Mouse (Mus musculus): ENCODE results near the gene Vrk1. TPM values are rescaled to one million over a fixed set of nuclear protein-coding genes. Genes with fewer than 3 reads are reported as not detected.

The Vrk1 gene
- total and polyA plus RNA-seq, 3 experiments, result 55.2 to 124 (median 69.1) TPM

- H3K27ac ChIP-seq (ENCODE audit: insufficient read depth, low read depth), result no peak overlapping the region
- no peak for DNase-seq (ENCODE audit: extremely low read depth)
- H3K36me3 ChIP-seq (replicated peaks in 1 of 2; ENCODE audit: control insufficient read depth in 1 of 2, insufficient read depth in 1 of 2, low read length in 1 of 2), result no peaks in the 10 kb centered on the region
- H3K79me2 ChIP-seq (replicated peaks; ENCODE audit: control insufficient read depth, extremely low read depth, insufficient read depth, poor library complexity, severe bottlenecking), result no peaks in the 10 kb centered on the region
- peak overlapping the region; percentile 91 for H3K4me2 ChIP-seq (ENCODE audit: insufficient read depth, low read depth, poor library complexity, severe bottlenecking)
- dilution Hi-C loops (cut with MboI; ENCODE audit: extremely low pct_ligation_motif_present, extremely low pct_unique_long_range_greater_than_20kb, low sequenced_read_pairs), result no loop called here
- H3K4me1 ChIP-seq (ENCODE audit: control insufficient read depth in 1 of 2, insufficient read depth in 2 of 2), result peaks cover 0 to 6% of the 10 kb centered on the region in 2 experiments; a peak in 1 of 4 replicates
- in situ Hi-C loops (cut with MboI; ENCODE audit: low pct_ligation_motif_present, low pct_unique_long_range_greater_than_20kb, low sequenced_read_pairs), result no loop called here
- peaks cover 9% of the 10 kb centered on the region for H3K9me3 ChIP-seq (replicated peaks; ENCODE audit: low read length)
- no peak for TF ChIP-seq GABPA (IDR thresholded peaks at IDR 0.05; ENCODE audit: insufficient replicate concordance, low read depth, low read length)
- no peak for TF ChIP-seq ZMIZ1 (IDR thresholded peaks at IDR 0.05; ENCODE audit: low read depth, low read length)
- TF ChIP-seq JUN (IDR thresholded peaks at IDR 0.05; ENCODE audit: insufficient read depth, low read depth, low read length), result no peak
- TF ChIP-seq CHD2 (IDR thresholded peaks at IDR 0.05; ENCODE audit: low read length), result no peak
- no peak for TF ChIP-seq NRF1 (IDR thresholded peaks at IDR 0.05; ENCODE audit: low read depth, low read length)
- no peak for TF ChIP-seq MAFK (IDR thresholded peaks at IDR 0.05; ENCODE audit: insufficient replicate concordance, low read length)
- TF ChIP-seq PAX5 (IDR thresholded peaks at IDR 0.05; ENCODE audit: low read length), result no peak
- no peak for TF ChIP-seq RAD21 (IDR thresholded peaks at IDR 0.05; ENCODE audit: low read depth, low read length)
- no peak for TF ChIP-seq HCFC1 (IDR thresholded peaks at IDR 0.05; ENCODE audit: low read depth, low read length)
- no peak for TF ChIP-seq TCF12 (IDR thresholded peaks at IDR 0.05; ENCODE audit: low read depth, low read length)
- no peak for TF ChIP-seq E2F4 (IDR thresholded peaks at IDR 0.05; ENCODE audit: insufficient replicate concordance, low read depth, low read length)
- TF ChIP-seq BHLHE40 (IDR thresholded peaks at IDR 0.05; ENCODE audit: low read depth, low read length), result no peak
- H3K4me3 ChIP-seq (replicated peaks in 1 of 3; ENCODE audit: low read depth in 2 of 3, low read length in 2 of 3, poor library complexity in 1 of 3), result no peak overlapping the region
- H3K27me3 ChIP-seq (replicated peaks), result no peaks in the 10 kb centered on the region
- peak overlapping the region; percentile 61; the same call in 1 of the 2 replicates for H3K9ac ChIP-seq (ENCODE audit: insufficient read depth, low read depth)
Measured at GRCm38 (mm10) chr12:105981974-105982305, 28.1 kb upstream of the Vrk1 start.

DNA sequence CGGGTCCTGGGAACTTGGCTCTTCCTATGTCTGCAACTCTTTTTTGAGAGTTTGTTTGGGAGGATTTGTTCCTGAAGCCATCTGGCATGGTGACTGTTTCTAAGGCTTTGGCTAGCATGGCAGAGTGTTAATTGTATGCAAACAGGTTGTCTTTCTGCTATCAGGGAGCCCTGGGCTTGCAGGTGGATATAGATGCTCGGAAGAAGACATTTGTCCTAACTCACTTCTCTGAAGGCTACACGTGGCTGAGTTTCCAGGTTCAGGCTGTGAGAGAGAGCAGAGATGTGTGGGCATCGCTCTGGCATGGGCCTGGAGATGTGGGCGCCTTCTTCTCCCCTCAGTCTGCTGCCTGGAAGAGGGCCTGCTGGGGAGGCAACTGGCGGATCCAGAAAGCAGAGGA, 27.4 kb upstream of the Vrk1 start:
- Histone ChIP-seq H3K27ac (ENCODE audit: insufficient read depth, low read depth) (no peak overlapping the region), H3K9ac (ENCODE audit: insufficient read depth, low read depth) (no peak overlapping the region), H3K9me3 (replicated peaks; ENCODE audit: low read length) (peaks cover 9% of the 10 kb centered on the region), H3K79me2 (replicated peaks; ENCODE audit: control insufficient read depth, extremely low read depth, insufficient read depth, poor library complexity, severe bottlenecking) (no peaks in the 10 kb centered on the region), H3K4me1 (ENCODE audit: control insufficient read depth in 1 of 2, insufficient read depth in 2 of 2) (peaks cover 0 to 6% of the 10 kb centered on the region in 2 experiments; a peak in 1 of 4 replicates), H3K4me3 (replicated peaks in 1 of 3; ENCODE audit: low read depth in 2 of 3, low read length in 2 of 3, poor library complexity in 1 of 3) (no peak overlapping the region), H3K27me3 (replicated peaks) (no peaks in the 10 kb centered on the region), H3K36me3 (replicated peaks in 1 of 2; ENCODE audit: control insufficient read depth in 1 of 2, insufficient read depth in 1 of 2, low read length in 1 of 2) (no peaks in the 10 kb centered on the region), H3K4me2 (ENCODE audit: insufficient read depth, low read depth, poor library complexity, severe bottlenecking) (no peak overlapping the region)
- dilution Hi-C loops (cut with MboI; ENCODE audit: extremely low pct_ligation_motif_present, extremely low pct_unique_long_range_greater_than_20kb, low sequenced_read_pairs) (no loop called here), in situ Hi-C loops (cut with MboI; ENCODE audit: low pct_ligation_motif_present, low pct_unique_long_range_greater_than_20kb, low sequenced_read_pairs) (no loop called here)
- no peak for TF ChIP-seq HCFC1 (IDR thresholded peaks at IDR 0.05; ENCODE audit: low read depth, low read length)
- no peak for TF ChIP-seq UBTF (IDR thresholded peaks at IDR 0.05; ENCODE audit: low read depth, low read length)
- TF ChIP-seq ZNF384 (IDR thresholded peaks at IDR 0.05; ENCODE audit: low read depth, low read length), result no peak
- TF ChIP-seq IRF4 (IDR thresholded peaks at IDR 0.05; ENCODE audit: low read depth, low read length), result no peak
- no peak for TF ChIP-seq USF1 (IDR thresholded peaks at IDR 0.05; ENCODE audit: low read depth, low read length)
- no peak for TF ChIP-seq ETS1 (conservative IDR thresholded peaks at IDR 0.05; ENCODE audit: low read depth, low read length)
- TF ChIP-seq RCOR1 (conservative IDR thresholded peaks at IDR 0.05; ENCODE audit: low read depth, low read length), result no peak
- no peak for TF ChIP-seq NRF1 (IDR thresholded peaks at IDR 0.05; ENCODE audit: low read depth, low read length)
- no peak for TF ChIP-seq JUN (IDR thresholded peaks at IDR 0.05; ENCODE audit: insufficient read depth, low read depth, low read length)
- no peak for TF ChIP-seq ZMIZ1 (IDR thresholded peaks at IDR 0.05; ENCODE audit: low read depth, low read length)
- no peak for TF ChIP-seq ZC3H11A (IDR thresholded peaks at IDR 0.05; ENCODE audit: low read depth, low read length)
- TF ChIP-seq PAX5 (IDR thresholded peaks at IDR 0.05; ENCODE audit: low read length), result no peak
- no peak for TF ChIP-seq GABPA (IDR thresholded peaks at IDR 0.05; ENCODE audit: insufficient replicate concordance, low read depth, low read length)
- no peak for TF ChIP-seq MAFK (IDR thresholded peaks at IDR 0.05; ENCODE audit: insufficient replicate concordance, low read length)
- no peak for TF ChIP-seq MXI1 (IDR thresholded peaks at IDR 0.05; ENCODE audit: low read depth, low read length)
- DNase-seq (ENCODE audit: extremely low read depth), result no peak

Data from CH12.LX (cell line).